Mouse (Mus musculus) limb, embryonic 13.5 days (tissue): ENCODE measurements at regions not wholly inside any gene's neighbourhood (a gene's known extent, or its start where the extent isn't known, plus 50 kb on each side); places are given as distances from the start of the nearest gene placed in this dataset.

Source experiments
- ATAC-seq: fragments of 200-750 bp; cut with Nextera tagmentation; 2 replicates; pipeline ENCODE4 v1.8.0; 2017; ENCODE audit warnings: low read depth, moderate number of reproducible peaks, moderate TSS enrichment; ENCODE audit not compliant: low FRiP score
- H3K27ac ChIP-seq: fragments of 300-500 bp; sonication (generic); 2 replicates; pipeline ENCODE4 v1.5.1; 2015; ENCODE audit warnings: inconsistent platforms, mild to moderate bottlenecking, moderate library complexity
- H3K27me3 ChIP-seq: fragments of 300-500 bp; sonication (generic); 2 replicates; pipeline ENCODE4 v1.6.1; 2015; ENCODE audit warnings: mild to moderate bottlenecking, inconsistent platforms
- H3K36me3 ChIP-seq: fragments of 300-500 bp; sonication (generic); 2 replicates; pipeline ENCODE4 v1.6.1; 2015; ENCODE audit warnings: inconsistent platforms, mild to moderate bottlenecking, moderate library complexity
- H3K4me1 ChIP-seq: fragments of 300-500 bp; sonication (generic); 2 replicates; pipeline ENCODE4 v1.6.1; 2015; ENCODE audit warnings: inconsistent platforms
- H3K4me2 ChIP-seq: fragments of 300-500 bp; sonication (generic); replicated peaks from 2 replicates; pipeline ENCODE4 v1.6.1; 2015; ENCODE audit warnings: inconsistent platforms, mild to moderate bottlenecking, moderate library complexity
- H3K4me3 ChIP-seq: fragments of 300-500 bp; sonication (generic); 2 replicates; pipeline ENCODE4 v1.5.1; 2015; ENCODE audit warnings: moderate library complexity, mild to moderate bottlenecking, inconsistent platforms
- H3K9ac ChIP-seq: fragments of 300-500 bp; sonication (generic); 2 replicates; pipeline ENCODE4 v1.6.1; 2015; ENCODE audit warnings: mild to moderate bottlenecking, inconsistent platforms
- H3K9me3 ChIP-seq: fragments of 300-500 bp; sonication (generic); 2 replicates; pipeline ENCODE4 v1.6.1; 2016; ENCODE audit warnings: inconsistent platforms
- WGBS: fragments of 180-500 bp; shearing (Covaris S2); methylation state at CpG from one replicate; pipeline ENCODE4 v1.1.7; 2015; 5-methylcytosine and 5-hydroxymethylcytosine counted together

GRCm38 (mm10) chr2:116810116-116810515, 68.4 kb upstream of the Tmco5 start:
- WGBS = 94% methylated on average over 16 of the region's 16 CpGs
- no peak for ATAC-seq
- no peak overlapping the region for H3K9ac ChIP-seq

GRCm38 (mm10) chr2:116812869-116813558, 65.5 kb upstream of the Tmco5 start:
- Histone ChIP-seq H3K27me3 (no peaks in the 10 kb centered on the region), H3K9ac (no peak overlapping the region), H3K4me3 (no peak overlapping the region), H3K27ac (no peak overlapping the region), H3K36me3 (no peaks in the 10 kb centered on the region), H3K9me3 (no peaks in the 10 kb centered on the region), H3K4me1 (peaks cover 10% of the 10 kb centered on the region), H3K4me2 (peak overlapping the region; percentile 31)
- 26% methylated on average over 13 of the region's 13 CpGs for WGBS
- ATAC-seq = peak; percentile 72

More at GRCm38 (mm10) chr2:116810116-116810515, 68.4 kb upstream of the Tmco5 start:
- no peak overlapping the region for H3K27ac ChIP-seq
- H3K27me3 ChIP-seq = no peaks in the 10 kb centered on the region
- H3K36me3 ChIP-seq = no peaks in the 10 kb centered on the region
- no peaks in the 10 kb centered on the region for H3K9me3 ChIP-seq
- H3K4me2 ChIP-seq = no peak overlapping the region
- no peak overlapping the region for H3K4me3 ChIP-seq
- peaks cover 20% of the 10 kb centered on the region for H3K4me1 ChIP-seq

- Histone ChIP-seq H3K27me3 (0 out of 2 replicates have a peak, but pooled peaks cover 2% of the 10 kb centered on the region), H3K27ac (no peak overlapping the region), H3K9ac (no peak overlapping the region), H3K4me3 (no peak overlapping the region), H3K4me2 (peak overlapping the region; percentile 31), H3K9me3 (no peaks in the 10 kb centered on the region), H3K4me1 (peaks cover 10% of the 10 kb centered on the region), H3K36me3 (no peaks in the 10 kb centered on the region)
- ATAC-seq = no peak
- 22% methylated on average over 5 of the region's 5 CpGs for WGBS
Observed at GRCm38 (mm10) chr2:116813559-116813895, 65.0 kb upstream of the Tmco5 start.

- Histone ChIP-seq H3K9ac (no peak overlapping the region), H3K27ac (no peak overlapping the region), H3K9me3 (no peaks in the 10 kb centered on the region), H3K4me2 (no peak overlapping the region), H3K4me3 (no peak overlapping the region), H3K4me1 (peaks cover 15% of the 10 kb centered on the region), H3K27me3 (peaks cover 18% of the 10 kb centered on the region), H3K36me3 (no peaks in the 10 kb centered on the region)
- WGBS = 82% methylated on average over 6 of the region's 6 CpGs
- no peak for ATAC-seq
Observed at GRCm38 (mm10) chr2:116817134-116817533, 61.4 kb upstream of the Tmco5 start.

- Histone ChIP-seq H3K4me3 (no peak overlapping the region), H3K4me1 (peaks cover 15% of the 10 kb centered on the region), H3K4me2 (no peak overlapping the region), H3K9me3 (no peaks in the 10 kb centered on the region), H3K36me3 (no peaks in the 10 kb centered on the region), H3K9ac (no peak overlapping the region), H3K27me3 (peaks cover 21% of the 10 kb centered on the region), H3K27ac (no peak overlapping the region)
- 73% methylated on average over 9 of the region's 9 CpGs for WGBS
- ATAC-seq = no peak
Observed at GRCm38 (mm10) chr2:116817561-116817960, 60.9 kb upstream of the Tmco5 start.

- H3K27ac ChIP-seq = no peak overlapping the region
- ATAC-seq = peak; percentile 40; the same call in 1 of the 2 replicates
- H3K4me1 ChIP-seq = peaks cover 7% of the 10 kb centered on the region
- H3K4me3 ChIP-seq = no peak overlapping the region
- peaks cover 27% of the 10 kb centered on the region for H3K27me3 ChIP-seq
- no peak overlapping the region for H3K9ac ChIP-seq
- no peak overlapping the region for H3K4me2 ChIP-seq
- no peaks in the 10 kb centered on the region for H3K9me3 ChIP-seq
- WGBS = 42% methylated on average over 2 of the region's 2 CpGs
- no peaks in the 10 kb centered on the region for H3K36me3 ChIP-seq
Observed at GRCm38 (mm10) chr2:116818550-116818949, 59.9 kb upstream of the Tmco5 start.

GRCm38 (mm10) chr2:116819016-116819687, 59.3 kb upstream of the Tmco5 start:
- 54% methylated on average over 13 of the region's 13 CpGs for WGBS
- Histone ChIP-seq H3K9me3 (no peaks in the 10 kb centered on the region), H3K4me2 (no peak overlapping the region), H3K27me3 (peaks cover 27% of the 10 kb centered on the region), H3K9ac (no peak overlapping the region), H3K4me1 (0 out of 2 replicates have a peak, but pooled peaks cover 5% of the 10 kb centered on the region), H3K4me3 (no peak overlapping the region), H3K27ac (no peak overlapping the region), H3K36me3 (no peaks in the 10 kb centered on the region)
- no peak for ATAC-seq

- 49% methylated on average over 13 of the region's 13 CpGs for WGBS
- peak; percentile 64; the same call in 1 of the 2 replicates for ATAC-seq
- no peak overlapping the region for H3K9ac ChIP-seq
Observed at GRCm38 (mm10) chr2:116820831-116821745, 57.4 kb upstream of the Tmco5 start.

More at GRCm38 (mm10) chr2:116820831-116821745, 57.4 kb upstream of the Tmco5 start:
- H3K27me3 ChIP-seq = peaks cover 27% of the 10 kb centered on the region
- no peak overlapping the region for H3K27ac ChIP-seq
- 0 out of 2 replicates have a peak, but pooled peaks cover 5% of the 10 kb centered on the region for H3K4me1 ChIP-seq
- H3K4me3 ChIP-seq = no peak overlapping the region
- H3K36me3 ChIP-seq = no peaks in the 10 kb centered on the region
- H3K4me2 ChIP-seq = no peak overlapping the region
- H3K9me3 ChIP-seq = no peaks in the 10 kb centered on the region
